Mouse (Mus musculus) urinary bladder, adult 18-20 months (tissue): ENCODE measurements at regions not wholly inside any gene's neighbourhood (a gene's known extent, or its start where the extent isn't known, plus 50 kb on each side); places are given as distances from the start of the nearest gene placed in this dataset.
A peak's percentile ranks its signal among the peaks of the same experiment; 100 is the strongest.

Experiments used
- DNase-seq, 2 experiments: peaks; one replicate each; pipeline ENCODE4 v3.0.0; 2022; ENCODE audit warnings: low spot score in 2 of 2, mixed read lengths in 2 of 2

- no peak for DNase-seq
Observed at GRCm38 (mm10) chr9:104496220-104496619, 50.9 kb upstream of the Cpne4 start.

GRCm38 (mm10) chr9:104490696-104491095, 56.4 kb upstream of the Cpne4 start:
- no peak for DNase-seq

GRCm38 (mm10) chr9:104489383-104489782, 57.7 kb upstream of the Cpne4 start:
- DNase-seq: no peak

GRCm38 (mm10) chr9:104482440-104482839, 64.6 kb upstream of the Cpne4 start:
- DNase-seq: no peak

- no peak for DNase-seq
Observed at GRCm38 (mm10) chr9:104480683-104481082, 66.4 kb upstream of the Cpne4 start.

- DNase-seq: no peak
Observed at GRCm38 (mm10) chr9:104474831-104475230, 72.3 kb upstream of the Cpne4 start.

- no peak for DNase-seq
Observed at GRCm38 (mm10) chr9:104467238-104467637, 79.8 kb upstream of the Cpne4 start.

GRCm38 (mm10) chr9:104463701-104464100, 83.4 kb upstream of the Cpne4 start:
- DNase-seq: no peak

- DNase-seq: no peak
Observed at GRCm38 (mm10) chr9:104460133-104460532, 87.0 kb upstream of the Cpne4 start.

GRCm38 (mm10) chr9:104457635-104458034, 89.5 kb upstream of the Cpne4 start:
- no peak for DNase-seq

- DNase-seq: no peak
Observed at GRCm38 (mm10) chr9:104448577-104449165, 98.4 kb upstream of the Cpne4 start.

GRCm38 (mm10) chr9:104444906-104445305, 102.2 kb upstream of the Cpne4 start:
- peak in 1 of 2 experiments; percentile 16 for DNase-seq

GRCm38 (mm10) chr9:104443236-104443635, 103.8 kb upstream of the Cpne4 start:
- no peak for DNase-seq

GRCm38 (mm10) chr9:104413021-104413420, 75.5 kb upstream of the Acpp start:
- DNase-seq: no peak

GRCm38 (mm10) chr9:104410211-104410610, 72.7 kb upstream of the Acpp start:
- peak in 1 of 2 experiments; percentile 16 for DNase-seq

GRCm38 (mm10) chr9:104409381-104409780, 71.8 kb upstream of the Acpp start:
- DNase-seq: no peak

- peak; percentile 6 to 32 for DNase-seq
Observed at GRCm38 (mm10) chr9:104408571-104409294, 71.2 kb upstream of the Acpp start.

- peak; percentile 46 to 64 for DNase-seq
Observed at GRCm38 (mm10) chr9:104407559-104408376, 70.2 kb upstream of the Acpp start.

- DNase-seq: no peak
Observed at GRCm38 (mm10) chr9:104407011-104407410, 69.5 kb upstream of the Acpp start.

- no peak for DNase-seq
Observed at GRCm38 (mm10) chr9:104406491-104406890, 68.9 kb upstream of the Acpp start.

GRCm38 (mm10) chr9:104403863-104404262, 66.3 kb upstream of the Acpp start:
- no peak for DNase-seq

- DNase-seq: no peak
Observed at GRCm38 (mm10) chr9:104401673-104402072, 64.1 kb upstream of the Acpp start.

- DNase-seq: no peak
Observed at GRCm38 (mm10) chr9:104399927-104400326, 62.4 kb upstream of the Acpp start.
